Mouse (Mus musculus) urinary bladder, postnatal 10 days (tissue): Measurements from ENCODE around the gene Timm22.

ENCODE experiments used
- DNase-seq: peaks from one replicate; pipeline ENCODE4 v3.0.0; 2022; ENCODE audit warnings: low spot score

The Timm22 gene

GRCm38 (mm10) chr11:76436009-76436408 is 29.3 kb downstream of the Timm22 start:
- no peak for DNase-seq

GRCm38 (mm10) chr11:76436864-76437437 is 30.2 kb downstream of the Timm22 start:
- DNase-seq: no peak

GRCm38 (mm10) chr11:76439666-76440065 is 32.9 kb downstream of the Timm22 start:
- no peak for DNase-seq

GRCm38 (mm10) chr11:76445459-76445858 is 38.7 kb downstream of the Timm22 start:
- no peak for DNase-seq

- no peak for DNase-seq
Measured at GRCm38 (mm10) chr11:76446251-76446650, 39.5 kb downstream of the Timm22 start.

- DNase-seq: no peak
Measured at GRCm38 (mm10) chr11:76449520-76450201, 42.9 kb downstream of the Timm22 start.

GRCm38 (mm10) chr11:76450202-76450561 is 43.4 kb downstream of the Timm22 start:
- no peak for DNase-seq

- no peak for DNase-seq
Measured at GRCm38 (mm10) chr11:76454492-76454891, 47.7 kb downstream of the Timm22 start.

- peak; percentile 68 for DNase-seq
Measured at GRCm38 (mm10) chr11:76456233-76456632, 49.5 kb downstream of the Timm22 start.

GRCm38 (mm10) chr11:76456897-76457296 is 50.1 kb downstream of the Timm22 start:
- DNase-seq: no peak

- no peak for DNase-seq
Measured at GRCm38 (mm10) chr11:76458730-76459129, 52.0 kb downstream of the Timm22 start.

- DNase-seq: no peak
Measured at GRCm38 (mm10) chr11:76459489-76459888, 52.7 kb downstream of the Timm22 start.

GRCm38 (mm10) chr11:76461201-76461600 is 54.4 kb downstream of the Timm22 start:
- no peak for DNase-seq

GRCm38 (mm10) chr11:76461696-76462095 is 54.9 kb downstream of the Timm22 start:
- no peak for DNase-seq

- DNase-seq: no peak
Measured at GRCm38 (mm10) chr11:76465879-76466278, 59.1 kb downstream of the Timm22 start.
